Mouse (Mus musculus) intestine, postnatal 0 days (tissue): ENCODE results near the gene Fam69b. TPM values are rescaled to one million over a fixed set of nuclear protein-coding genes. Genes with fewer than 3 reads are reported as not detected.

Experiments used
- ATAC-seq: fragments of 200-750 bp; cut with Nextera tagmentation; 2 replicates; pipeline ENCODE4 v1.8.0; 2017; ENCODE audit warnings: mild to moderate bottlenecking, moderate TSS enrichment, moderate library complexity
- H3K27ac ChIP-seq: fragments of 300-500 bp; sonication (generic); 2 replicates; pipeline ENCODE4 v1.5.1; 2014; ENCODE audit warnings: mild to moderate bottlenecking, low read depth, low read length, moderate library complexity
- H3K27me3 ChIP-seq: fragments of 300-500 bp; sonication (generic); replicated peaks from 2 replicates; pipeline ENCODE4 v1.6.1; 2014; ENCODE audit warnings: low read length, mixed read lengths; ENCODE audit not compliant: control insufficient read depth, insufficient read depth
- H3K36me3 ChIP-seq: fragments of 300-500 bp; sonication (generic); 2 replicates; pipeline ENCODE4 v1.6.1; 2014; ENCODE audit warnings: mild to moderate bottlenecking, moderate library complexity; ENCODE audit not compliant: control insufficient read depth, insufficient read depth
- H3K4me1 ChIP-seq: fragments of 300-500 bp; sonication (generic); replicated peaks from 2 replicates; pipeline ENCODE4 v1.6.1; 2014; ENCODE audit warnings: antibody characterized with exemption, low read length, mixed read lengths; ENCODE audit not compliant: control insufficient read depth, insufficient read depth
- H3K4me2 ChIP-seq: fragments of 300-500 bp; sonication (generic); replicated peaks from 2 replicates; pipeline ENCODE4 v1.6.1; 2014; ENCODE audit warnings: low read depth, mild to moderate bottlenecking, moderate library complexity
- H3K4me3 ChIP-seq: fragments of 300-500 bp; sonication (generic); 2 replicates; pipeline ENCODE4 v1.5.1; 2014; ENCODE audit warnings: low read depth, low read length
- H3K9ac ChIP-seq: fragments of 300-500 bp; sonication (generic); 2 replicates; pipeline ENCODE4 v1.6.1; 2014; ENCODE audit warnings: mild to moderate bottlenecking, low read depth, low read length
- H3K9me3 ChIP-seq: fragments of 300-500 bp; sonication (generic); 2 replicates; pipeline ENCODE4 v1.6.1; 2016; ENCODE audit warnings: mixed run types; ENCODE audit not compliant: control insufficient read depth
- CTCF ChIP-seq: sonication (generic); IDR thresholded peaks from 2 replicates; pipeline ENCODE4 v1.5.1; 2016; ENCODE audit warnings: low read depth, mild to moderate bottlenecking, control low read depth, antibody characterized with exemption, moderate library complexity
- WGBS: fragments of 180-500 bp; shearing (Covaris S2); extraction: QIAGEN DNeasy Blood & Tissue Kit; methylation state at CpG from one replicate; pipeline ENCODE4 v1.1.7; 2014; 5-methylcytosine and 5-hydroxymethylcytosine counted together
- polyA plus RNA-seq: library from polyadenylated mRNA; unstranded; fragments of >200 nt; fragmentation: Nextera tagmentation; extraction: Ambion mirVana; gene quantifications from 2 replicates; pipeline ENCODE4 v1.2.1, GENCODE M21; 2015

Fam69b gene
- polyA plus RNA-seq, 1 experiment from 2014 or later: 6.9 TPM

GRCm38 (mm10) chr2:26601595-26601994 lies 26.7 kb upstream of the Fam69b start:
- Histone ChIP-seq H3K4me1 (0 out of 2 replicates have a peak, but pooled peaks cover 5% of the 10 kb centered on the region), H3K9ac (no peak overlapping the region), H3K4me2 (no peak overlapping the region; the same call in 1 of the 2 replicates), H3K9me3 (no peaks in the 10 kb centered on the region), H3K36me3 (peaks cover 5% of the 10 kb centered on the region; the same call in 1 of the 2 replicates), H3K27me3 (no peaks in the 10 kb centered on the region), H3K27ac (no peak overlapping the region), H3K4me3 (no peak overlapping the region)
- WGBS: 71% methylated on average over 1 of the region's 1 CpGs
- TF ChIP-seq CTCF: no peak
- no peak for ATAC-seq

DNA sequence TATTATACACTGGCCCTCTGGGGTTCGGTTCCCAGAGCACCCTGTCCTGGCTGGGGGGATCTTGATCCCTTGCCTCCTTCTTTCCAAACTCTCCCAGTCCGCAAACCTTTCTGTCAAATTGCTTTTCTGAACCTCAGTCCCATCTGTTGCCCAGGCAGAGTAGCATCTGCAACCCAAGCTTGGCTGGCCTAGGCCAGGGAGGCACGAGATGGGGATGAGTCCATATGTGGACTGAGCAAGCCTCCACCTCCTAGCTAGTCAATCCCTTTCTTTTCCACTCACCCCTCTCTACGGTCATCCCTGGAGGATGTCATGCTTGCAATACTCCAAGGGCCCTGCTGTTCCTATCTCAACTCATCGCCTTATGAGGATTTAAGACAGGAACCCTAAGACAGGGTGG lies 25.6 kb upstream of the Fam69b start:
- Histone ChIP-seq H3K9me3 (no peaks in the 10 kb centered on the region), H3K27ac (no peak overlapping the region), H3K36me3 (no peaks in the 10 kb centered on the region), H3K9ac (peak overlapping the region; percentile 83), H3K27me3 (no peaks in the 10 kb centered on the region), H3K4me2 (peak overlapping the region; percentile 83), H3K4me1 (peaks cover 5% of the 10 kb centered on the region; the same call in 1 of the 2 replicates), H3K4me3 (peak overlapping the region; percentile 68)
- no peak for ATAC-seq
- no peak for TF ChIP-seq CTCF
- WGBS: 78% methylated on average over 5 of the region's 5 CpGs

- peak overlapping the region; percentile 68 for H3K4me3 ChIP-seq
- no peak for TF ChIP-seq CTCF
- H3K27me3 ChIP-seq: no peaks in the 10 kb centered on the region
- H3K9ac ChIP-seq: peak overlapping the region; percentile 83
- WGBS: 11% methylated on average over 6 of the region's 6 CpGs
- H3K4me1 ChIP-seq: peaks cover 5% of the 10 kb centered on the region; the same call in 1 of the 2 replicates
- peak overlapping the region; percentile 94 for H3K27ac ChIP-seq
- peak overlapping the region; percentile 83 for H3K4me2 ChIP-seq
- H3K36me3 ChIP-seq: no peaks in the 10 kb centered on the region
- no peaks in the 10 kb centered on the region for H3K9me3 ChIP-seq
- no peak for ATAC-seq
These were observed 25.1 kb upstream of the Fam69b start for GRCm38 (mm10) chr2:26603159-26603558.

DNA sequence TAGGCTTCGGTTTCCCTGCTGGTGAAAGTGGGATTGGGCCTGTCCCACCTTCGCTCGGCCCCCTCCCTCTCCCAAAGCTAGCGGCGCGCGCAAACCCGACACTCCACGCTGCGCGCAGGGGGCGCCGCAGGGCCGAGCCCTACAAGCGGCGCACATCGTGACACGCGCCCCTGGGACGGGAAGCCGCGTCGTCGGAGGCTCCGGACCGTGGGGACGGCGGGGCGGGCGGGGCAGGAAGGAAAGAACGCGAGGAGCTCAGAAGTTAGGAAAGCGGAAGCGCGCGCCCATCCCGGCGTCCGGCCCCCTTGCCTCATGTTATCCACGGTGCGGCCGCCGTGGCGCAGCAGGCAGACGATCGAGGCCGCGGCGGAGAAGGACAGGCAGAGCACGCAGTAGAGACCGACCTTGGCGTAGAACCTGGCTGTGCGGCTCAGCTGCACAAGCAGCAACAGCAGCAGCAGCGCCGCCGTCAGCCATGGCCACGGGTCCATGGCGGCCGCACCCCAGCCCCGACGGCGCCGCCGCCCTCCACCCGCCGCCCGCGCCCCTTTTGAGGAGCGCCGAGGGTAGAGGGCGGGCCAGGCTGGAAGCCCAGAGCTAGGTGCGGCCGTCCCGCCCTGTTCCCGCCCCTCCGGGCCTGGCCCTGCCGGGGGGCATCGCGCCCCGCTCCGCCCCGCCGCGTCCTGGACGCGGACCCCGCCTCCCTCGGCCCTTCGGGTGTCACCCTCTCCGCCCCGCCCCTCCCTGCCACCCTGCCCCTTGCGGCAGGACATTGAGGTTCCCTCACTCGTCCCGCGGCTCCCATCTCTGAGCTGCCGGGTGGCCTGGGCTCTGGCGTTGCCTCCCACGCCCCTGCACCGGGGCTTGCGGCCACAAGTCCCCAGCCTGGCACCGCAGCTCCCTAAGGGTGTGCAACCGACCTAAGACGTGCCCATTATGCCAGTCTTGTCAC lies 24.3 kb upstream of the Fam69b start, which contains the start of gene Agpat2:
Gene Agpat2, minus strand, starts transcription at position 698 of the 952 bp plus-strand sequence.
- peak; percentile 78 for ATAC-seq
- peak within 1 kb of the TSS; percentile 83 for H3K9ac ChIP-seq
- peak within 1 kb of the TSS; percentile 68 for H3K4me3 ChIP-seq
- H3K4me2 ChIP-seq: peak within 1 kb of the TSS; percentile 83
- H3K36me3 ChIP-seq: no peaks in the 10 kb centered on the region
- H3K27me3 ChIP-seq: no peaks in the 10 kb centered on the region
- H3K4me1 ChIP-seq: peaks cover 5% of the 10 kb centered on the region; the same call in 1 of the 2 replicates
- peak within 1 kb of the TSS; percentile 94 for H3K27ac ChIP-seq
- H3K9me3 ChIP-seq: no peaks in the 10 kb centered on the region
- WGBS: 1% methylated on average over 62 of the region's 103 CpGs
- TF ChIP-seq CTCF: peak; percentile 68

- H3K36me3 ChIP-seq: no peaks in the 10 kb centered on the region
- no peak overlapping the region for H3K4me2 ChIP-seq
- ATAC-seq: no peak
- no peak overlapping the region for H3K27ac ChIP-seq
- H3K9me3 ChIP-seq: no peaks in the 10 kb centered on the region
- no peak overlapping the region for H3K4me3 ChIP-seq
- peaks cover 9% of the 10 kb centered on the region; the same call in 1 of the 2 replicates for H3K4me1 ChIP-seq
- no peak for TF ChIP-seq CTCF
- 87% methylated on average over 8 of the region's 8 CpGs for WGBS
- H3K27me3 ChIP-seq: no peaks in the 10 kb centered on the region
- H3K9ac ChIP-seq: no peak overlapping the region
These were observed 22.9 kb upstream of the Fam69b start for GRCm38 (mm10) chr2:26605331-26605730.

DNA sequence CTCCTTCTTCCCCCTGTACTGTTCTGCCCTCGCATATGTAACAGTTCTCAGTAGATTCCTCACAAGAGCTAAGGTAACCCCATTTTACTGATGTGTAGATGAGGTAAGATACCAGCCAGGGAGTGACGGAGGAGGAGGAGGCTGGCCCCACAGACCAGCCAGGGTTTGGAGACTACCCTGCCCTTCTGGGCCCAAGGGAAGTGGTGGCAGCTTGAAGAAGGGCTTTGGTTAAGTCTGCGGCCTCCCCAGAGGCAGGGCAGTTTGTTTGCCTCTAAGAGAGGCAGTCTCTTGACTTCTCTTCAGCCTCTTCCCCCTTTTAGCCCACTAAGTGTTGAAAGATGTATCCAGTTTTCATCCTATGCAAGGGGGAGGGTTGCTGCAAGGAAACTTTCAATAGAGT lies 21.7 kb upstream of the Fam69b start:
- no peak for ATAC-seq
- no peaks in the 10 kb centered on the region for H3K27me3 ChIP-seq
- H3K36me3 ChIP-seq: no peaks in the 10 kb centered on the region
- peaks cover 6% of the 10 kb centered on the region; the same call in 1 of the 2 replicates for H3K4me1 ChIP-seq
- no peaks in the 10 kb centered on the region for H3K9me3 ChIP-seq
- H3K9ac ChIP-seq: no peak overlapping the region
- no peak overlapping the region for H3K4me3 ChIP-seq
- peak overlapping the region; percentile 46; the same call in 1 of the 2 replicates for H3K27ac ChIP-seq
- H3K4me2 ChIP-seq: no peak overlapping the region
- 71% methylated on average over 3 of the region's 3 CpGs for WGBS
- TF ChIP-seq CTCF: no peak
